ENCODE assay signal across 8 mouse cellular contexts in genomic region chr4:106939223-106939918, GRCm38 (mm10). TPM values are rescaled to one million over a fixed set of nuclear protein-coding genes. Genes with fewer than 3 reads are reported as not detected.
DNase-seq lines count a peak whose midpoint lies in the region; ATAC-seq and TF ChIP-seq lines count a peak whose summit lies in the region.

No protein-coding gene starts in this region.

- no peak for TF ChIP-seq EP300 in heart, adult 2 months (IDR thresholded peaks at IDR 0.05; ENCODE audit: insufficient read depth, low read depth, low read length)

- H3K4me3 ChIP-seq in heart, adult 2 months, result no peak overlapping the region
- no peak overlapping the region for H3K4me3 ChIP-seq in embryonic facial prominence, embryonic 12.5 days
- H3K4me3 ChIP-seq in hindbrain, embryonic 16.5 days (ENCODE audit: low read length), result no peak overlapping the region
- H3K4me3 ChIP-seq in liver, adult 2 months (ENCODE audit: insufficient read depth, low read depth, low read length), result no peak overlapping the region

- no peak overlapping the region for H3K27ac ChIP-seq in heart, adult 2 months
- H3K27ac ChIP-seq in embryonic facial prominence, embryonic 12.5 days, result peak overlapping the region; percentile 52
- peak overlapping the region; percentile 71 for H3K27ac ChIP-seq in hindbrain, embryonic 16.5 days (ENCODE audit: low read depth, low read length)
- no peak overlapping the region for H3K27ac ChIP-seq in liver, adult 2 months (replicated peaks; ENCODE audit: insufficient read depth, low read depth, low read length)

- no peaks in the 10 kb centered on the region for H3K36me3 ChIP-seq in heart, adult 2 months (ENCODE audit: control insufficient read depth, insufficient read depth, low read length)
- H3K36me3 ChIP-seq in embryonic facial prominence, embryonic 12.5 days, result peaks cover 39% of the 10 kb centered on the region
- H3K36me3 ChIP-seq in hindbrain, embryonic 16.5 days (ENCODE audit: control insufficient read depth, insufficient read depth, low read length), result 0 out of 2 replicates have a peak, but pooled peaks cover 2% of the 10 kb centered on the region
- no peaks in the 10 kb centered on the region for H3K36me3 ChIP-seq in liver, adult 2 months (ENCODE audit: control insufficient read depth, insufficient read depth, low read length)

- ATAC-seq in embryonic facial prominence, embryonic 12.5 days (ENCODE audit: insufficient number of reproducible peaks, insufficient read depth, low FRiP score, low TSS enrichment), result peak; percentile 44; the same call in 1 of the 2 replicates
- peak; percentile 73 for ATAC-seq in hindbrain, embryonic 16.5 days

- no peaks in the 10 kb centered on the region for H3K27me3 ChIP-seq in heart, adult 2 months (ENCODE audit: control insufficient read depth, insufficient read depth, low read length)
- H3K27me3 ChIP-seq in embryonic facial prominence, embryonic 12.5 days, result no peaks in the 10 kb centered on the region
- no peaks in the 10 kb centered on the region for H3K27me3 ChIP-seq in hindbrain, embryonic 16.5 days (replicated peaks; ENCODE audit: control insufficient read depth, insufficient read depth, low read length)
- H3K27me3 ChIP-seq in liver, adult 2 months (ENCODE audit: control insufficient read depth, insufficient read depth, low read length), result no peaks in the 10 kb centered on the region

- no peak overlapping the region for H3K9ac ChIP-seq in heart, adult 2 months (ENCODE audit: low read depth, low read length)
- H3K9ac ChIP-seq in embryonic facial prominence, embryonic 12.5 days, result no peak overlapping the region
- H3K9ac ChIP-seq in hindbrain, embryonic 16.5 days (ENCODE audit: low read depth, low read length), result peak overlapping the region; percentile 43
- H3K9ac ChIP-seq in liver, adult 2 months (ENCODE audit: low read depth, low read length), result no peak overlapping the region

- intact Hi-C loops in heart, adult 2 months (cut with DNase I), result no loop called here

- H3K9me3 ChIP-seq in embryonic facial prominence, embryonic 12.5 days, result no peaks in the 10 kb centered on the region
- H3K9me3 ChIP-seq in hindbrain, embryonic 16.5 days (ENCODE audit: control insufficient read depth, low read length), result no peaks in the 10 kb centered on the region

- peak; percentile 48 to 51 for DNase-seq in heart, adult 18-20 months
- DNase-seq in heart, adult 2 months, result no peak
- DNase-seq in adrenal gland, adult (ENCODE audit: inconsistent age in 2 of 2, low spot score in 1 of 2), result peak; percentile 63 to 84
- peak; percentile 67 for DNase-seq in liver, adult 2 months (ENCODE audit: extremely low read depth, low read depth, low spot score)
- DNase-seq in ovary, postnatal 14 days (ENCODE audit: low spot score), result peak; percentile 32
- DNase-seq in spleen, postnatal 14 days (ENCODE audit: low spot score in 2 of 2), result no peak

- no peak for TF ChIP-seq POLR2A in heart, adult 2 months (IDR thresholded peaks at IDR 0.05; ENCODE audit: insufficient read depth, low read depth, low read length)
- TF ChIP-seq POLR2A in liver, adult 2 months (IDR thresholded peaks at IDR 0.05; ENCODE audit: extremely low read depth, insufficient read depth, low read length), result no peak

- no peak for TF ChIP-seq CTCF in heart, adult 2 months (IDR thresholded peaks at IDR 0.05)
- TF ChIP-seq CTCF in liver, adult 2 months (IDR thresholded peaks at IDR 0.05; ENCODE audit: low read depth, low read length), result no peak

- 45% methylated on average over 6 of the region's 6 CpGs for WGBS in heart, adult 2 months
- 15% methylated on average over 6 of the region's 6 CpGs for WGBS in embryonic facial prominence, embryonic 12.5 days
- 9% methylated on average over 6 of the region's 6 CpGs for WGBS in hindbrain, embryonic 16.5 days
- WGBS in liver, adult 2 months, result 27% methylated on average over 6 of the region's 6 CpGs

- 0 out of 2 replicates have a peak overlapping the region, but pooled peaks have one; percentile 5 for H3K4me2 ChIP-seq in embryonic facial prominence, embryonic 12.5 days (replicated peaks)
- 0 out of 2 replicates have a peak overlapping the region, but pooled peaks have one; percentile 7 for H3K4me2 ChIP-seq in hindbrain, embryonic 16.5 days (ENCODE audit: low read length)

- peaks cover 2% of the 10 kb centered on the region; the same call in 1 of the 2 replicates for H3K79me2 ChIP-seq in heart, adult 2 months (replicated peaks; ENCODE audit: control insufficient read depth, insufficient read depth, low read length)
- H3K79me2 ChIP-seq in liver, adult 2 months (ENCODE audit: control insufficient read depth, insufficient read depth, low read length), result peaks cover 54% of the 10 kb centered on the region

- peaks cover 10% of the 10 kb centered on the region for H3K4me1 ChIP-seq in heart, adult 2 months (ENCODE audit: control insufficient read depth, insufficient read depth, low read length)
- H3K4me1 ChIP-seq in embryonic facial prominence, embryonic 12.5 days, result peaks cover 95% of the 10 kb centered on the region
- peaks cover 93% of the 10 kb centered on the region for H3K4me1 ChIP-seq in hindbrain, embryonic 16.5 days (ENCODE audit: control insufficient read depth, insufficient read depth, low read depth, low read length)
- peaks cover 21% of the 10 kb centered on the region for H3K4me1 ChIP-seq in liver, adult 2 months (ENCODE audit: control insufficient read depth, insufficient read depth, low read length)

RNA-seq across cellular contexts. Expression of gene Ssbp3, which starts 28.9 kb away (rescaled TPM):
- total RNA-seq in heart, adult 18-20 months (2021), result 10 to 100 TPM; 27.5 to 37.9 TPM
- total RNA-seq in heart, adult 2 months (2021), result 10 to 100 TPM; 37.3 to 39.0 TPM
- 26.1 and 26.6 TPM in 2 replicates for polyA plus RNA-seq in heart, adult 2 months (2012; rRNA removed)
- 275 and 279 TPM in 2 replicates for polyA plus RNA-seq in embryonic facial prominence, embryonic 12.5 days (2016; fragmentation: Nextera tagmentation; extraction: Ambion mirVana)
- polyA plus RNA-seq in hindbrain, embryonic 16.5 days (2015; fragmentation: Nextera tagmentation; extraction: Ambion mirVana), result 82.9 and 115 TPM in 2 replicates
- total RNA-seq in liver, adult 2 months (2014; rRNA removed), result 12.9 and 19.8 TPM in 2 replicates
- 32.8 and 36.7 TPM in 2 replicates for polyA plus RNA-seq in liver, adult 2 months (2012; rRNA removed)

Comparison
In these comparisons a context has a peak if more than half of its experiments do, and no peak if none do; other contexts are left out.
1. DNase-seq: peak in heart, adult 18-20 months (2 of 2), adrenal gland, adult (2 of 2), liver, adult 2 months (single experiment) and ovary, postnatal 14 days (single experiment); none in heart, adult 2 months (0 of 2) and spleen, postnatal 14 days (0 of 2).
2. H3K27ac ChIP-seq: peak in embryonic facial prominence, embryonic 12.5 days (single experiment) and hindbrain, embryonic 16.5 days (single experiment); none in heart, adult 2 months (single experiment) and liver, adult 2 months (single experiment).